Mouse (Mus musculus) liver, adult 2 months (tissue): ENCODE measurements around the gene Lnpep. TPM values are rescaled to one million over a fixed set of nuclear protein-coding genes. Genes with fewer than 3 reads are reported as not detected.

Experiments used
- DNase-seq: peaks from one replicate; pipeline ENCODE4 v3.0.0-alpha.2; 2011; ENCODE audit warnings: low read depth, low spot score; ENCODE audit errors: extremely low read depth
- H3K27ac ChIP-seq: fragments of 200-500 bp; replicated peaks from 2 replicates; pipeline ENCODE4 v1.5.1; 2012; ENCODE audit warnings: low read depth, mild to moderate bottlenecking, control low read depth, inconsistent platforms, low read length; ENCODE audit not compliant: insufficient read depth
- H3K27me3 ChIP-seq: fragments of 200-500 bp; 2 replicates; pipeline ENCODE4 v1.6.1; 2012; ENCODE audit warnings: mild to moderate bottlenecking, moderate library complexity, low read length, inconsistent platforms; ENCODE audit not compliant: control insufficient read depth, insufficient read depth
- H3K36me3 ChIP-seq: fragments of 200-500 bp; 2 replicates; pipeline ENCODE4 v1.6.1; 2012; ENCODE audit warnings: low read length, inconsistent platforms; ENCODE audit not compliant: control insufficient read depth, insufficient read depth
- H3K4me1 ChIP-seq: fragments of 200-500 bp; 2 replicates; pipeline ENCODE4 v1.6.1; 2011; ENCODE audit warnings: low read length; ENCODE audit not compliant: control insufficient read depth, insufficient read depth
- H3K4me3 ChIP-seq: fragments of 200-500 bp; 2 replicates; pipeline ENCODE4 v1.5.1; 2011; ENCODE audit warnings: low read depth, mild to moderate bottlenecking, control low read depth, low read length, moderate library complexity; ENCODE audit not compliant: insufficient read depth
- H3K79me2 ChIP-seq: fragments of 200-500 bp; 2 replicates; pipeline ENCODE4 v1.6.1; 2012; ENCODE audit warnings: inconsistent platforms, mild to moderate bottlenecking, low read length, moderate library complexity; ENCODE audit not compliant: control insufficient read depth, insufficient read depth
- H3K9ac ChIP-seq: fragments of 200-500 bp; 2 replicates; pipeline ENCODE4 v1.6.1; 2012; ENCODE audit warnings: low read depth, mild to moderate bottlenecking, control low read depth, inconsistent platforms, low read length
- CTCF ChIP-seq: fragments of 200-500 bp; IDR thresholded peaks from 2 replicates; pipeline ENCODE4 v1.5.1; 2011; ENCODE audit warnings: low read depth, low read length, control low read depth
- POLR2A ChIP-seq: fragments of 200-500 bp; IDR thresholded peaks from 2 replicates; pipeline ENCODE4 v1.6.1; 2011; ENCODE audit warnings: low read length, control low read depth; ENCODE audit not compliant: insufficient read depth; ENCODE audit errors: extremely low read depth
- WGBS: fragments of 180-500 bp; shearing (Covaris S2); methylation state at CpG from one replicate; pipeline ENCODE4 v1.1.7; 2018; 5-methylcytosine and 5-hydroxymethylcytosine counted together
- polyA plus RNA-seq: library from polyadenylated mRNA; depleted of rRNA; stranded (reverse); fragments of >200 nt; gene quantifications from 2 replicates; pipeline ENCODE4 v1.2.3, GENCODE M21; 2012
- total RNA-seq: library from RNA; depleted of rRNA; stranded (reverse); fragments of >200 nt; gene quantifications from 2 replicates; pipeline ENCODE4 v1.2.3, GENCODE M21; 2014

Lnpep gene
- total and polyA plus RNA-seq, 2 experiments: 2.7 to 37.2 TPM

DNA sequence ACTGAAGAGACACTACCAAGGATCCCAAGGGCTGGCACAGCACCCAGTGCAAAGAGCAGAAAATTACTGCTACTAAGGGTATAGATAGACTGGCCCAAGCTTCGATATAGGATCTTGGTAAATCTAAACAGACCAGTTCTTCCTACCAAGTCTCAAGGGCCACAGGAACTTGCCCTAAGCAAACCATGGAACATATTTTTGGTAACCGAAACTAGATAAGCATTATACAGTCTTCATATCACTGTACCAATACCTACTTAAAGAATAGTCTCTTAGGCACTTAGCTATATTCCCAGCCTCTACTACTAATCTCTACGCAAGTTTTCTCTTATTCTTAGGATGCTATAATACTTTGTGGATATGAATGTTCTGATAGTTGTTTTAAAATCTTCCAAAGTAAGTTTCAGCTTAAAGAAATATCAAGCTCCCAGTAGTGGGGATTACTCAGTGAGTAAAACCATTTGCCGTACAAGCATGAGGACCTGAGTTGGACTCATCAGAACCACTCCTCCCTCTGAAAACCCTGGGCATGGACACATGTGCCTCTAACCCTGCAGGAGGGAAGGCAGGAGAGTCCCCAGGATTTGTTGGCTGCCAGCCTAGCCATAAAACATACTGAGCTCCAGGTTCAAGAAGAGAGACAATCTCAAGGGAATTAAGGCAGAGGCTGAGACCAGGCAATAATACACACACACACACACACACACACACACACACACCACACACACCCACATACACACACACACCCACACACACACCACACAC lies 7.2 kb downstream of the Lnpep start:
- no peak overlapping the region for H3K9ac ChIP-seq
- DNase-seq: no peak
- no peak overlapping the region for H3K27ac ChIP-seq
- no peaks in the 10 kb centered on the region for H3K36me3 ChIP-seq
- no peaks in the 10 kb centered on the region for H3K27me3 ChIP-seq
- H3K79me2 ChIP-seq: peaks cover 24% of the 10 kb centered on the region
- TF ChIP-seq CTCF (no peak), POLR2A (no peak)
- no peak overlapping the region for H3K4me3 ChIP-seq
- WGBS: 88% methylated on average over 4 of the region's 4 CpGs
- peaks cover 5% of the 10 kb centered on the region; the same call in 1 of the 2 replicates for H3K4me1 ChIP-seq

DNA sequence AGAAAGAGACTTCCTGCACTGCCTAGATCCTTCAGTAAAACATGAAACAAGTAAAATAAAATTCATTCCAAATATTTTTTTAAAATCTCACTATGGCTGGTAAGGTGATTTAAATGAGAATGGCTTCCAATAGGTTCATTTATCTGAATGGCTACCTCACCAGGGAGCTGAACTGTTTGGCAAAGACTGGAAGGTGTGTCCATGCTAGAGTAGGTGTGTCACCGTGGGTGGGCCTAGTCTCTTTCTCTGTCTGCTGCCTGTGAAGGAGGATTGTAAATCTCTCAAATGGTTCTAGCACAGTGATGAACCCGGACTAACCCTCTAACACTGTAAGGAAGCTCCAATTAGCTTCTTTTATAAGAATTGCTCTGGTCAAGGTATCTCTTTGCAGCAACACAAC lies 12.5 kb downstream of the Lnpep start:
- Histone ChIP-seq H3K36me3 (no peaks in the 10 kb centered on the region), H3K4me1 (peaks cover 3% of the 10 kb centered on the region; the same call in 1 of the 2 replicates), H3K27ac (no peak overlapping the region), H3K4me3 (no peak overlapping the region), H3K79me2 (peaks cover 26% of the 10 kb centered on the region; the same call in 1 of the 2 replicates), H3K9ac (no peak overlapping the region), H3K27me3 (no peaks in the 10 kb centered on the region)
- WGBS: 94% methylated on average over 2 of the region's 2 CpGs
- no peak for DNase-seq
- TF ChIP-seq CTCF (no peak), POLR2A (no peak)

DNA sequence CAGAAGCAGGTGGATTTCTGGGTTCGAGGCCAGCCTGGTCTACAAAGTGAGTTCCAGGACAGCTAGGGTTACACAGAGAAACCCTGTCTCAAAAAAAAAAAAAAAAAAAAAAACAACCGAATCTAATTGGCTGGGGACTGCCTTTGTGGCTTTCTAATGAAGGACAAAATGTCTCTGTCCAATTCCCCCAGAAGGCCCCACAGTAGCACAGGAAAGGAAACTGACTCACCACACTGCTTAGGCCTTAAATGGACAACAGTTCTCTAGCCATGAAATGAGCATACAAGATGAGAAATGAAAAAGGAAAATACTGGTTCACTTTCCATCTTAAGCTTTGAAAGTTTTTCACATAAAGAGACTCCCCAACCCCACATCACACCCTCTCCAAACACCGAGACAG lies 15.3 kb downstream of the Lnpep start:
- no peak for DNase-seq
- WGBS: 69% methylated on average over 3 of the region's 3 CpGs
- TF ChIP-seq CTCF (no peak), POLR2A (no peak)

DNA sequence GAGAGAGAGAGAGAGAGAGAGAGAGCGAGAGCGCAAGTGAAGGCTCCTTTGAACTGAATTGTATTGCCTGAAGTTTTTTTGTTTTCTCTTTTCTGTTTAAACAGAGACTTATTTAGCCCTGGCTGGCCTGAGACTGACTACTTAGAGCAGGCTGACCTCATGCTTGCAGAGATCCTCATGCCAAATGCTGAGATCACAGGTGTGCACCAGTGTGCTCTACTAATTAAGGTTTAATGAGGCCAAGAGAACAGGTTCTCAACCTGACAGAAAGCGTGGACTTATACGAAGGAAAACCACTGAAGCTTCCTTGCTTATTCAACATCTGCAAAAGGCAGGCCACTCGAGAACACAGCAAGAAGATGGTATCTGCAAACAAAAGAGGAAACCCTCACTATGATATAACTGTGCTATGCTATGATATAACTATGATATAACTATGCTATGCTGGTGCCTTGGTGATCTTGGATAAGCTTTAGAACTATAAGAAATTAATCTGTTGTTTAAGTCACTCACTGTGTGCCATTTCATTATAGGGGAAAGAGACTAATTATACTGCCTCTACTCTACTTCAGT lies 16.3 kb downstream of the Lnpep start:
- Histone ChIP-seq H3K79me2 (peaks cover 16% of the 10 kb centered on the region; the same call in 1 of the 2 replicates), H3K4me1 (peaks cover 9% of the 10 kb centered on the region; the same call in 1 of the 2 replicates), H3K27me3 (no peaks in the 10 kb centered on the region), H3K9ac (no peak overlapping the region), H3K36me3 (no peaks in the 10 kb centered on the region), H3K4me3 (no peak overlapping the region), H3K27ac (no peak overlapping the region)
- no peak for DNase-seq
- no peak for TF ChIP-seq POLR2A
- TF ChIP-seq CTCF: no peak
- WGBS: 73% methylated on average over 5 of the region's 5 CpGs

More for the DNA sequence above, 15.3 kb downstream of the Lnpep start:
- Histone ChIP-seq H3K36me3 (no peaks in the 10 kb centered on the region), H3K79me2 (peaks cover 15% of the 10 kb centered on the region; the same call in 1 of the 2 replicates), H3K4me3 (no peak overlapping the region), H3K4me1 (peaks cover 4% of the 10 kb centered on the region; the same call in 1 of the 2 replicates), H3K9ac (no peak overlapping the region), H3K27me3 (no peaks in the 10 kb centered on the region), H3K27ac (no peak overlapping the region)

DNA sequence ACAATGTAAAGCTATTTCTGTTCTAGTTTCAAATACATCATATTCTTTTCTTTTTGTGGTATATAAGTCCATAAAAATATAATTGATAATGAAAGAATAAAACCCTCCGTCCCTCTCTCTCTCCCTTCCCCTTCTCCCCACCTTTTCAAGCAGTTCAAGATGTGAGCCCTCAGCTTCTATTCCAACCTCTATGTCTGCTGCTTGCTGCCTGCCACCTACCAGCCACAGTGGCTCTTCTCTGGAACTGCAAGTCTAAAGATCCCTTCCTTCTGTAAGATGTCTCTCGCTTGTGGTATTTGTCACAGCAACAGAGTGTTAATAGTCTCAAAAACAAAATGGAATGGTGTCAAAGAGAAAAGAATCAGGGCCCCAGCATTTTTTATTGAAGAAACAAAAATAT lies 20.3 kb downstream of the Lnpep start:
- Histone ChIP-seq H3K36me3 (no peaks in the 10 kb centered on the region), H3K9ac (no peak overlapping the region), H3K27me3 (no peaks in the 10 kb centered on the region), H3K79me2 (peaks cover 11% of the 10 kb centered on the region; the same call in 1 of the 2 replicates), H3K4me1 (peaks cover 24% of the 10 kb centered on the region), H3K4me3 (no peak overlapping the region), H3K27ac (no peak overlapping the region)
- TF ChIP-seq CTCF (no peak), POLR2A (no peak)
- WGBS: 93% methylated on average over 2 of the region's 2 CpGs
- DNase-seq: no peak

DNA sequence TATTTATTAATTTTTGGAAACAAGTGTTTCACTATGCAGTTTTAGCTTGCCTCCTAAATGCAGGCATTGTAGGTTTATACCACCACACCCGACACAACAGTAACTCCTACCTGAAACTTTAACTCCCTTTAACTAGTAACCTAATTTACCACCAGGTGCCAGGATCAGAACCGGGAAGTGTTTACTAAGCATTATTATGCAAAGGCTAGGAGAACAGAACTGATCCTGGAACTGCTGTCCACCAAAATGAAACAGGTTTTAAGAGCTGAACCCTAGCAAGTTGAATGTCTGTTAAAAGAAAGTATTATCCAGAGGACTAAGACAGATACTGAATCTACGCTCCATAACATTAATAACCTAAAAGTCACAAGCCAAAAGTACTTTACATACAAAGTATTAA lies 21.2 kb downstream of the Lnpep start:
- TF ChIP-seq CTCF (no peak), POLR2A (no peak)
- WGBS: 47% methylated on average over 3 of the region's 3 CpGs
- Histone ChIP-seq H3K27ac (no peak overlapping the region), H3K4me3 (no peak overlapping the region), H3K4me1 (peaks cover 24% of the 10 kb centered on the region), H3K36me3 (no peaks in the 10 kb centered on the region), H3K9ac (no peak overlapping the region), H3K79me2 (peaks cover 11% of the 10 kb centered on the region; the same call in 1 of the 2 replicates), H3K27me3 (no peaks in the 10 kb centered on the region)
- DNase-seq: peak; percentile 61
